Mouse (Mus musculus): ENCODE results near the gene Rint1. TPM values are rescaled to one million over a fixed set of nuclear protein-coding genes. Genes with fewer than 3 reads are reported as not detected.
"Not testable (repeated sequence)": the region's sequence is repeated elsewhere in the genome, so short reads cannot be mapped to it uniquely, and the experiment has no call there.

Gene Rint1
- total and polyA plus RNA-seq, 3 experiments: 16.1 to 21.7 (median 16.7) TPM

- DNase-seq: peak; percentile 66
Observed at GRCm38 (mm10) chr5:23826321-23827004, 39.0 kb downstream of the Rint1 start.

DNA sequence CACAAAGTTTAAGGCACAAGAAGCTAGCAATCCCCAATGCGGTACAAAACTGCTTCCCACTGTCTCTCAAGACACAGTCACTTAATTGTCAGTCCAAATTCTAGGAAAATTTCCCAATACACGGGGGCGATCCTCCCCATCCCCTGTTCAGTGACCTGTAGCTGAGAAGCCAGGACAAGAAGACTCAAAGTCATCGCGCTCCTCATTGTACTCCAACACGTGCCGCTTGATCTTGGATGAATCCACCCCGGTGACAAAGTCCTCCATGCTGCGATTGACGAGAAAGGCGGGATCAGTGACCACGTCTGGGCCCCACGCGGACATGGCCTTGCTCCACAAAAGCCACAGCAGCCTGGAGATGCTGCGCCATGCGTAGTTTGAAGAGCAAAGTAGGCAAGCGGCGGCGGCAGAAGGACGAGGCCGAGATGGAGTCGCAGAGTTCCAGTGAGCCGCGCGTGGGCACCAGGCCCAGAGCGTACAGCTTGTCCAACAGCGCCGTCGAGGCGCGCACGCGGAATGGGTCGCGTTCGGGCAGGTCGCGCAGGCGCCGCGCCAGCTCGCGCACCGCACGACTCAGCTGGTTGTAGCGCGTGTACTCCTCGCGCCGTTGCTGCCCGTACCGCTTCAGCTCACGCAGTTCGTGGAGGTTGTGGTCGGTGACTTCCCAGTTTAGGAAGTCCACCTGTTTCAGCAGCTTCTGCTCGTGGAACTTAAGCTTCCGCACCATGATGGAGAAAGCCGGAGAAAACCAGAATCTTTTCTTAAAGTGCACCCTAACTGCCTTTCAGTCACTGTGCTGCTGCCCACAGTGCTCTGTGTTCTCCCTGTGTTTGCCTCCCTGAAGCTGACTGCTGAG is 43.6 kb downstream of the Rint1 start:
- peak; percentile 54 for DNase-seq

GRCm38 (mm10) chr5:23835691-23836090 is 48.2 kb downstream of the Rint1 start:
- DNase-seq: not testable (repeated sequence)

GRCm38 (mm10) chr5:23838158-23838557 is 50.6 kb downstream of the Rint1 start:
- no peak for DNase-seq

DNA sequence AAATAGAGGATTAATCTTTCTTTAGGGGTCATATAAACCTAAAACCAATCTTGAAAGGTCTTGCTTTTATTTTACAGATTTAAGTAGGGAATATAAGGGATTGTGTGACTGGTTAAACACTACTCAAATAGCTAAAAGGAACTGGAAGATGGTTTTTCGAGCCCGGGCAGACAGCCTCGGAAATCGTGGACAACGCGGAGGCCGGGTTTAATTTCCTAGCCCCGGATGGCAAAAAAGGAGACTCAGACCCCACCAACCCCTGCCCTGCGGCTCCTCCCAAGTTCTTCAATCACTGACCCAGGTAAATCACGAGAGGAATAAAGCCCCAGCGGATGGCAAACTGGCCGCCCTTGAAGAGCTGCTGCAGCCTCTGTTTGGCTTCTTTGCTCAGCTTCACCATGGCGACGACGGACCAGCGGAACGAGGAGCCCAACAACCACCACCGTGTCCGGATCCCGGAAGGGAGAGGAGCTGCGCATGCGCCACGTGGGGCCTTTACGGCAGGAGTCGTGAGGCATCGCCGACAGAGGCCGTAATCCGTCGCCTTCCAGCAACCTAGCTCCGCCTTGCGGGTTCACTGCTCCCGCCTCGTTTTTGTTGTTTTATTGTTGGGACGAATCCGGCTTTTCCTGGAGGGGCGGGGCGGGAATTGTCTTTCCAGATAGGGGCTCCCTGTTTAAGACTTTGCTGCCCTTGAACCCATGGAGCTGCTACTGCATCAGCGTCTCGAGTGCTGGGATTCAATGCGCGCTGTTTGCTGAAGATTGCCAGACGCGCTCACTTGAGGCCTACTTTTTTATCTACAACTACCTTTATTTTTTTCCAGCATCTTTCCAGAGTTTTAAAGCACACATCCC is 56.4 kb downstream of the Rint1 start, which contains the start of gene Tomm7:
Tomm7 (minus strand) TSS at position 488 of the 857 bp plus-strand sequence.
- peak; percentile 99 for DNase-seq

DNA sequence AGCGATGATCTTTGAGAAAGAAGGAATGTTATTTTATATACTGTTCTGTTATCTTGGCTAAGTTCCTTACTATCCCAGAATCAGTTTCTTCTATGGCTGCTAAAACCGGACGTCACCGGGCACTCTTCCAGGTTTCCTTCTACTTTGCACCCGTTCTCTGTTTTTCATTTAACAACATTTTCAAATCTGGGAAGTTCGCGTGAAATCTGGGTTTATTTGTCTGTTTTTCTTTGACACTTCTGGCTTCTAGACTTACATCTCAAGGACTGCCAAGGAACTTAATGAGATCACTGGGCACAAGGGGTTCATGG is 57.0 kb downstream of the Rint1 start:
- DNase-seq: no peak

DNA sequence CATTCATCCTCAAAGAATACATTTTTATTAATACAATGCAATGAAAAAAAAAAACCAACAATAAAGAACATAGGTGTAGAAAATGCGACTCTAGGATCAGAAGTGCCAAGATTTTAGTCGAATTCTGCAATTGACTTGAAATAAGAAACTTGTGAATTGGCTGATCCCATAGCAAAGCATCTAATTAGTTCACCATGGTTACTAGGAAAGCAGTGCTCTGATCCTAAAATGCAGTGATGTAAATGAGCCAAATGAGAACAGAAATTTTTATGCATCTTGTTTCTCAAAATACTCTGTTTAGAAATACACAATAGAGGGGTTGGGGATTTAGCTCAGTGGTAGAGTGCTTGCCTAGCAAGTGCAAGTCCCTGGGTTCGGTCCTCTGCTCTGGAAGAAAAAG is 57.6 kb downstream of the Rint1 start:
- no peak for DNase-seq

DNA sequence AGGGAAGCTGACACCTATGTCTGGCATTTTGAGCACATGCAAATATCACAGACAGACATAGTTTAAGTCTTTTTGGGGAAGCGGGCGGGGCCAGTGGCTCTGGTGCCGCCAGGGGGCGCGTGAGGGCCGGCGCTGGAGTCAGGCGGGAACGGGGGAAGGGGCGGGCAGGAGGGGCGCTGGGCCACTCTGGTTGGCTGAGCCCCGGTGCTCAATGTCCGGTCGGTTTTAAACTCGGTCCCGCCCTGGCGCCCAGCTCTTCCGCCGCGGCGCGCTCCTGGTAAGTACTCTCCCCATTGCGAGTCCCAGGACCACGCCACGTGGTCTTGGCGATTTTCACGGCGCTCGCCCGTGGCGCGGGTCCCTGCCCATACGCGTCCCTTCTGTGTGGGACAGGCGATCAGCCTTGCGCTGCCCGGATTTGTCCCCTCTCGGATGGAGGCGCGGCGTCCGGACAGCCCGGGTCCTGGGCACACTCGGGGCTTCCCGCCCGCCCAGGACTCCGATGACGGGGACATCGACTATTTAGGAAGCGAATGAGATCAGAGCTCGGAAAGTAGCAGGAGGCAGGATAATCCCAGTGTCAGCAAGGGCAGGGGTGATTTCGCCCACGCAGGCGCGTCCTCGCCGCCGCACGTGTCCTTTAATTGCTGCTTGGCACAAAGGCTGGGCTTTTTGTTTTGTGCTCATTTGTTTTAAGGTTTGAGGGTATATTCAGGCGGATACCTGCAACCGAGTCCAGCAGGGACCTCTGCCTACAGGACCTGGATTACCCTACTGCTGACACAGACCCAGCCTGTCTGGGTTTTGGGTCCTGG is 63.0 kb downstream of the Rint1 start:
- peak; percentile 94 for DNase-seq

DNA sequence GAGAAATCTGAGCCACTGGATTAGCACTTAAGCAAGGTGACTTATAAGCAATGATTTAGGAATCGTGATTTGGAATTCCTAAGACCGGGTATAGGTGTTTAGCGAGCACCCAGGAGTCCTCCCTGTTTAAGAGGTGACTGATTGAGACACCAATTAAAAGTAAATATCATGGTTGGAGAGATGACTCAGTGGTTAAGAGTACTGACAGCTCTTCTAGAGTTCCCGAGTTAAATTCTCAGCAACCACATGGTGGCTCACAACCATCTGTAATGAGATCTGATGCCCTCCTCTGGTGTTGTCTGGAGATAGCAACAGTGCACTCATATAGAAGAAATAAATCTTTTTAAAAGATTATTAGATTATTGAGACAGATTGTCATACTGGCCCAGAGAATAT is 63.6 kb downstream of the Rint1 start:
- not testable (repeated sequence) for DNase-seq

GRCm38 (mm10) chr5:23852916-23853315 is 65.4 kb downstream of the Rint1 start:
- not testable (repeated sequence) for DNase-seq

DNA sequence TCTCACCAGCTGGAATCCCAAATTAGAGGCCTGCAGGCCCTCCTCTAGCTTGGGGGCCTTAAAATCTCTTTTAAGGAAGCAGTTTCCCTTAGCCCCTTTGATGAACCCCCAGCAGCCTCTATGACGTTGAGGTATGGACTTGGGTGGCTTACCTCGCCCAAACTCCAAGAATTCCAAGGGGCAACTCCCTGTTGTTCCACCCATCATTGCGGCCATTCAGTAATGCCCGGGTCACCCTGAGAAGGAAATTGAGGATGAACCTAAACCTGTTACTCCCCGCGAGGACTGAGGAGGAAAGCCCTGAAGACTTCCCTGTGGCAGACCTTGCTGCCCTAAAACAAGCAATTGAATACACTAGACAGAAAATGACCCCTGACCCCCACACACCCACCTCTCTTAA is 68.0 kb downstream of the Rint1 start:
- DNase-seq: no peak

DNA sequence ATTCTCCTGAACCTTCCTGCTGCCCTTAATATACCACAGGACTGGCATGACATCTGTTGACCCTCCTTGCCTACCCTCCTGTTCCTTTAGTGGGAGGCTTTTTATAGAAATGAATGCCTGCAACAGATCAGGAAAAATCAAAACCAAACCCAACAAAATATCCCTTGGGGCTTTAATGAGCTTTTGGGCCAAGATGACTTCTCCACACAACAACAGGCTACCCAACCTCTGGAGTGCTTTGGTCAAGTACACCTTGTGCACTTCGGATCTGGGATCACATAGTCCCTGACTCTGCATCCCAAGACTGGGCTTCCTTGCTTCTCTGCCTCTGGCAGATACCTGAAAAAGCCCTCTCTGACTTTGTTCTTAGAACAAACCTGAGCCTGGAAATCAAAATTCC is 68.7 kb downstream of the Rint1 start:
- DNase-seq: no peak

- no peak for DNase-seq
Observed at GRCm38 (mm10) chr5:23857189-23857588, 69.7 kb downstream of the Rint1 start.

- DNase-seq: no peak
Observed at GRCm38 (mm10) chr5:23858001-23858400, 70.5 kb downstream of the Rint1 start.

GRCm38 (mm10) chr5:23858643-23859042 is 71.1 kb downstream of the Rint1 start:
- DNase-seq: no peak

- no peak for DNase-seq
Observed at GRCm38 (mm10) chr5:23859087-23859718, 71.7 kb downstream of the Rint1 start.

- no peak for DNase-seq
Observed at GRCm38 (mm10) chr5:23859896-23860295, 72.4 kb downstream of the Rint1 start.

DNA sequence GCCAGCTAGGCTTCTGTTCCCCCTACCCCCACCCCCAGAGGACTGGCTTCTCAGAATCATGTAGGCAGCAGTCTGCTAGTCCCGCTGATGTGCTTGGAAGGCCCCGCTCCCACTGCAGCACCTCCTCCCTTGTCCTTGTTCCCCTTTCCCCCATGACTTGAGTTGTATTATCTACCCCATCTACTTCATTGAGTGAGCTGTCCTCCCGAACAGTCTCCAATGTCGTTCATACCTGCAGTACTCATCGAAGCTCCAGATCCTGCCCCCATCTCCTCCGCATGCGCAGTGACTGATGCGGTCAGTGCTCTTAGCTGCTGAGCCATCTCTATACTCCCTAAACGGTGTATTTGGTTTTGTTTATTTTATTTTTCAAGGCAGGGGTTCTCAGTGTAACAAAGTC is 74.2 kb downstream of the Rint1 start:
- DNase-seq: no peak

- peak; percentile 58 for DNase-seq
Observed at GRCm38 (mm10) chr5:23862291-23862690, 74.8 kb downstream of the Rint1 start.

GRCm38 (mm10) chr5:23863166-23864053 is 75.9 kb downstream of the Rint1 start:
- DNase-seq: no peak
